Mouse (Mus musculus): ENCODE measurements around the gene Tnik. TPM values are rescaled to one million over a fixed set of nuclear protein-coding genes. Genes with fewer than 3 reads are reported as not detected.
A peak's percentile ranks its signal among the peaks of the same experiment; 100 is the strongest.

Tnik gene
- polyA plus RNA-seq (2015; fragmentation: Nextera tagmentation; extraction: Ambion mirVana), result 1.2 and 1.6 TPM in 2 replicates

GRCm38 (mm10) chr3:28263002-28263947, at the start of gene Tnik:
Gene Tnik, plus strand, starts transcription at chr3:28263214.
- Histone ChIP-seq H3K4me3 (ENCODE audit: low read depth, low read length) (peak within 1 kb of the TSS; percentile 70), H3K9ac (ENCODE audit: low read depth, low read length) (peak within 1 kb of the TSS; percentile 59), H3K27ac (ENCODE audit: low read length) (no peak within 1 kb of the TSS), H3K9me3 (replicated peaks; ENCODE audit: control insufficient read depth, low read length) (no peaks in the 10 kb centered on the region), H3K36me3 (ENCODE audit: control insufficient read depth, insufficient read depth) (no peaks in the 10 kb centered on the region), H3K27me3 (ENCODE audit: control insufficient read depth, insufficient read depth, low read depth, low read length) (peaks cover 18% of the 10 kb centered on the region), H3K4me2 (ENCODE audit: low read depth, low read length) (peak within 1 kb of the TSS; percentile 93), H3K4me1 (ENCODE audit: control insufficient read depth, low read depth, low read length) (no peaks in the 10 kb centered on the region; the same call in 1 of the 2 replicates)
- under 1% methylated on average over 58 of the region's 59 CpGs for WGBS (ENCODE audit: insufficient replicate concordance)
- ATAC-seq (ENCODE audit: low read depth), result peak; percentile 81

- 47% methylated on average over 7 of the region's 7 CpGs for WGBS (ENCODE audit: insufficient replicate concordance)
- Histone ChIP-seq H3K9me3 (replicated peaks; ENCODE audit: control insufficient read depth, low read length) (no peaks in the 10 kb centered on the region), H3K4me3 (ENCODE audit: low read depth, low read length) (no peak overlapping the region), H3K27me3 (ENCODE audit: control insufficient read depth, insufficient read depth, low read depth, low read length) (no peaks in the 10 kb centered on the region), H3K4me2 (ENCODE audit: low read depth, low read length) (no peak overlapping the region), H3K9ac (ENCODE audit: low read depth, low read length) (no peak overlapping the region), H3K27ac (ENCODE audit: low read length) (no peak overlapping the region), H3K36me3 (ENCODE audit: control insufficient read depth, insufficient read depth) (no peaks in the 10 kb centered on the region), H3K4me1 (ENCODE audit: control insufficient read depth, low read depth, low read length) (no peaks in the 10 kb centered on the region)
- ATAC-seq (ENCODE audit: low read depth), result no peak
Measured at GRCm38 (mm10) chr3:28214886-28215311, 48.1 kb upstream of the Tnik start.

DNA sequence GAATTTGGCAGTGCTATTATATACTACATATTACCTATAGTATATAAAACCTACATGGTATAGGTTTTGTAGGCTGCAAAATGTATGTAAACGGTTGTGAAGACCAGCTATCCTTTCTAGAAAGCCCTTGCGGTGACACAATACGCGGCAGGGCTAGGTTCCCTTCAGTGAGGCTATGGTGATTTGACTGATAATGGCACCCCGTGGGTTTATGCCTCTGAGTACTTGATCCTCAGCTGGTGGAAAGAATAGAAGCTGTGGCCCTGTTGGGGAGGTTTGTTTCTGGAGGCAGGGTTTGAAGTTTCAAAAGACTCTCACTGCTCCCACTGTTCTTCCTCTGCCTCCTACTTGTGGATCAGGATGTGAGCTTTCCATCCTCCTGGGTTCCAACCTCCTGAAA, 46.0 kb upstream of the Tnik start:
- ATAC-seq (ENCODE audit: low read depth), result no peak
- Histone ChIP-seq H3K9ac (ENCODE audit: low read depth, low read length) (no peak overlapping the region), H3K4me1 (ENCODE audit: control insufficient read depth, low read depth, low read length) (no peaks in the 10 kb centered on the region), H3K9me3 (replicated peaks; ENCODE audit: control insufficient read depth, low read length) (no peaks in the 10 kb centered on the region), H3K36me3 (ENCODE audit: control insufficient read depth, insufficient read depth) (no peaks in the 10 kb centered on the region), H3K4me3 (ENCODE audit: low read depth, low read length) (no peak overlapping the region), H3K4me2 (ENCODE audit: low read depth, low read length) (no peak overlapping the region), H3K27me3 (ENCODE audit: control insufficient read depth, insufficient read depth, low read depth, low read length) (no peaks in the 10 kb centered on the region), H3K27ac (ENCODE audit: low read length) (no peak overlapping the region)
- WGBS (ENCODE audit: insufficient replicate concordance), result 44% methylated on average over 5 of the region's 5 CpGs

DNA sequence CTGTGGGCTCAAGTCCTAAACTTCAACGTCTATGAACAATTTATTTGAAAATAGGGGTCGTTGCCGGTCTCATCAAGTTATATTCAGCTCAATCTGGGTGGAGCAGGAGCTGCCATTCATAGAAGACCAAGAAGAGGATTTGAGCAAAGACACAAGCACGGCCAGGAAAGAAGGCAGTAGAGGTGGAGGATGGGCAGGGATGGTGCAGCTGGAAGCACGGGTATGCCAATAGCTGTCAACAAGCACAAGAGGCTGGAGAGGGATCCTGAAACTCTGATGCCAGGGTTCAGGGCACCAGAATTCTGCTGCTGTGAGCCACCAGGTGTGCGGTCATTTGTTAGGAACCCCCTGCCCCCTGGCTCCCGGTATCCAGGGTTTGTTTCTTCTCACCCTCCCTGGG, 43.5 kb upstream of the Tnik start:
- H3K4me3 ChIP-seq (ENCODE audit: low read depth, low read length), result no peak overlapping the region
- no peak for ATAC-seq (ENCODE audit: low read depth)
- H3K36me3 ChIP-seq (ENCODE audit: control insufficient read depth, insufficient read depth), result no peaks in the 10 kb centered on the region
- H3K27ac ChIP-seq (ENCODE audit: low read length), result no peak overlapping the region
- WGBS (ENCODE audit: insufficient replicate concordance), result 69% methylated on average over 7 of the region's 7 CpGs
- no peak overlapping the region for H3K4me2 ChIP-seq (ENCODE audit: low read depth, low read length)
- H3K9ac ChIP-seq (ENCODE audit: low read depth, low read length), result no peak overlapping the region
- H3K9me3 ChIP-seq (replicated peaks; ENCODE audit: control insufficient read depth, low read length), result no peaks in the 10 kb centered on the region
- no peaks in the 10 kb centered on the region for H3K4me1 ChIP-seq (ENCODE audit: control insufficient read depth, low read depth, low read length)
- no peaks in the 10 kb centered on the region for H3K27me3 ChIP-seq (ENCODE audit: control insufficient read depth, insufficient read depth, low read depth, low read length)

DNA sequence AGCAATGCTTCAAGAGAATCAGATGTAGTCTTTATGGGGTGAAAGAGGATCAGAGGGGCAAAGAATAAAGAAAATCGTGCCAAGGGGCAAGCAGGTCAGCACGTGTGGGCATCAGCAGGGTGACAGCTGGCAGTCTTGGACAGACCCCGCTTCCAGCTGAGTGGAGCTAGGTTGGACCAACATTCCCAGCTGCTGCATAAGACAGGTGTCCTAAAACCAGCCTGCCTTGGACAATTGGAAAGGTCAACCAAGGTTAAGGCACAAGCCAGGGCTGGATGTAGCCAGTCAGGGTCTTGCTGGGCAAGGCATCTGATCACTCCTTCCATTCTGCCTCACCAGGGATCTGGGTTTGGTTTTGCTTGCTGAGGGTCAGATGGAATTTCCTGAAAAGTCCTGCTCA, 43.0 kb upstream of the Tnik start:
- Histone ChIP-seq H3K9me3 (replicated peaks; ENCODE audit: control insufficient read depth, low read length) (no peaks in the 10 kb centered on the region), H3K4me2 (ENCODE audit: low read depth, low read length) (no peak overlapping the region)

GRCm38 (mm10) chr3:28224437-28225356, 38.3 kb upstream of the Tnik start:
- Histone ChIP-seq H3K36me3 (ENCODE audit: control insufficient read depth, insufficient read depth) (no peaks in the 10 kb centered on the region), H3K27me3 (ENCODE audit: control insufficient read depth, insufficient read depth, low read depth, low read length) (no peaks in the 10 kb centered on the region), H3K4me3 (ENCODE audit: low read depth, low read length) (no peak overlapping the region), H3K27ac (ENCODE audit: low read length) (no peak overlapping the region), H3K9me3 (replicated peaks; ENCODE audit: control insufficient read depth, low read length) (no peaks in the 10 kb centered on the region), H3K9ac (ENCODE audit: low read depth, low read length) (no peak overlapping the region), H3K4me2 (ENCODE audit: low read depth, low read length) (no peak overlapping the region), H3K4me1 (ENCODE audit: control insufficient read depth, low read depth, low read length) (no peaks in the 10 kb centered on the region)
- WGBS (ENCODE audit: insufficient replicate concordance), result 48% methylated on average over 15 of the region's 15 CpGs
- no peak for ATAC-seq (ENCODE audit: low read depth)

More for the DNA sequence above, 43.0 kb upstream of the Tnik start:
- no peaks in the 10 kb centered on the region for H3K4me1 ChIP-seq (ENCODE audit: control insufficient read depth, low read depth, low read length)
- no peak overlapping the region for H3K9ac ChIP-seq (ENCODE audit: low read depth, low read length)
- 79% methylated on average over 3 of the region's 3 CpGs for WGBS (ENCODE audit: insufficient replicate concordance)
- no peak overlapping the region for H3K27ac ChIP-seq (ENCODE audit: low read length)
- H3K27me3 ChIP-seq (ENCODE audit: control insufficient read depth, insufficient read depth, low read depth, low read length), result no peaks in the 10 kb centered on the region
- H3K4me3 ChIP-seq (ENCODE audit: low read depth, low read length), result no peak overlapping the region
- H3K36me3 ChIP-seq (ENCODE audit: control insufficient read depth, insufficient read depth), result no peaks in the 10 kb centered on the region
- ATAC-seq (ENCODE audit: low read depth), result no peak

DNA sequence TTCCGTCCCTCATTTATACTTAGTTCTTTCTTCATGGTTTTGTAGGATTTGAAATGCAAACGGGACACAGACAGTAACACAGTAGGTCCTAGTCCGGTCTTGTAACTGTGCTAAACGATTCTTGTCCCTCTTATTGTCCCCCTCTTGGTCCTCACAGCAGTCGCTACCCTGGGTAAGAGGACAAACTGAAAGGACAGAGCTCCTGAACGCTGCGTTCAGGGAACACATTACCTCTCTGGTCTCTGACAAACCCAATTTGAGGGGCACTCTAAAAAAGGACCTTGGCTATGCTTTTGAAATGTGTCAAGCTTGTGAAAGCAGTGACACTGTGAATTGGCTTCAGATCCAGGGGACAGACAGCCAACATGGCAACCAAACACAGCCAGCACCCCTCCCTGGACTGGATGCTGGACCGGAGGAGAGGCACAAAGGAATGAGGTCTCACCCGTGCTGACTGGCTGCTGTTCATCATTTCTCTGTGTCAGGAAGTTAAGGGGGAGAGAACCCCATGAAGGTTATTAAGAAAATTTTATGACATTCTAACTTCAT, 37.6 kb upstream of the Tnik start:
- Histone ChIP-seq H3K4me3 (ENCODE audit: low read depth, low read length) (no peak overlapping the region), H3K4me1 (ENCODE audit: control insufficient read depth, low read depth, low read length) (no peaks in the 10 kb centered on the region), H3K36me3 (ENCODE audit: control insufficient read depth, insufficient read depth) (no peaks in the 10 kb centered on the region), H3K27me3 (ENCODE audit: control insufficient read depth, insufficient read depth, low read depth, low read length) (no peaks in the 10 kb centered on the region), H3K9ac (ENCODE audit: low read depth, low read length) (no peak overlapping the region), H3K4me2 (ENCODE audit: low read depth, low read length) (no peak overlapping the region), H3K9me3 (replicated peaks; ENCODE audit: control insufficient read depth, low read length) (no peaks in the 10 kb centered on the region), H3K27ac (ENCODE audit: low read length) (no peak overlapping the region)
- WGBS (ENCODE audit: insufficient replicate concordance), result 69% methylated on average over 9 of the region's 9 CpGs
- ATAC-seq (ENCODE audit: low read depth), result no peak

DNA sequence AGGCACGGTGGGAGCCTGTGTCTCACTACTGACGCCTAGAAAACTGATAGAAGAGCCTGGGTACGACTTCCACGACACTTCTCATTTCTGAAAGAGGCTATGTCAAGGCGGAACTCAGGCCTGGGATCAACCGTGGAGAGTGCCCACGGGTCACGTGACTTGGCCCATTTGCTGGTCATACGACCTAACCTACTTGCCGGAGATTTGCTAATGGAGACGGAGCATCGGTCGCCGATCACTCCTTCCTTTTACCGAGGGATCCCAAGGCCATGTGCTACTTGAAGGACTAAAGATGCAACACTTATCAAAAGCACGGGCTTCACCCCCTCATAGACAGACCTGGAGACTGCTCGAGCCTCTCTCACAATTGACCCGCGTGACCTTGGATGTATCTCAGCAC, 36.8 kb upstream of the Tnik start:
- no peak overlapping the region for H3K4me2 ChIP-seq (ENCODE audit: low read depth, low read length)
- no peaks in the 10 kb centered on the region for H3K4me1 ChIP-seq (ENCODE audit: control insufficient read depth, low read depth, low read length)
- no peaks in the 10 kb centered on the region for H3K27me3 ChIP-seq (ENCODE audit: control insufficient read depth, insufficient read depth, low read depth, low read length)
- no peak overlapping the region for H3K9ac ChIP-seq (ENCODE audit: low read depth, low read length)
- no peaks in the 10 kb centered on the region for H3K36me3 ChIP-seq (ENCODE audit: control insufficient read depth, insufficient read depth)
- no peak overlapping the region for H3K27ac ChIP-seq (ENCODE audit: low read length)
- no peaks in the 10 kb centered on the region for H3K9me3 ChIP-seq (replicated peaks; ENCODE audit: control insufficient read depth, low read length)
- no peak overlapping the region for H3K4me3 ChIP-seq (ENCODE audit: low read depth, low read length)
- ATAC-seq (ENCODE audit: low read depth), result no peak
- WGBS (ENCODE audit: insufficient replicate concordance), result 78% methylated on average over 19 of the region's 19 CpGs

All from liver, embryonic 16.5 days (tissue).